Mouse (Mus musculus) adrenal gland, postnatal 36 days (tissue): ENCODE measurements around the gene Mapk8. TPM values are rescaled to one million over a fixed set of nuclear protein-coding genes. Genes with fewer than 3 reads are reported as not detected.

ENCODE experiments used
- DNase-seq, 2 experiments: peaks; one replicate each; pipeline ENCODE4 v3.0.0; 2021; ENCODE audit warnings: mixed read lengths in 1 of 2
- total RNA-seq, 2 experiments: library from RNA; stranded (reverse); gene quantifications; 2 replicates each; pipeline ENCODE4 v1.2.3; 2021

The Mapk8 gene
- total RNA-seq, 2 experiments from 2014 or later: 26.1 to 26.4 TPM

DNA sequence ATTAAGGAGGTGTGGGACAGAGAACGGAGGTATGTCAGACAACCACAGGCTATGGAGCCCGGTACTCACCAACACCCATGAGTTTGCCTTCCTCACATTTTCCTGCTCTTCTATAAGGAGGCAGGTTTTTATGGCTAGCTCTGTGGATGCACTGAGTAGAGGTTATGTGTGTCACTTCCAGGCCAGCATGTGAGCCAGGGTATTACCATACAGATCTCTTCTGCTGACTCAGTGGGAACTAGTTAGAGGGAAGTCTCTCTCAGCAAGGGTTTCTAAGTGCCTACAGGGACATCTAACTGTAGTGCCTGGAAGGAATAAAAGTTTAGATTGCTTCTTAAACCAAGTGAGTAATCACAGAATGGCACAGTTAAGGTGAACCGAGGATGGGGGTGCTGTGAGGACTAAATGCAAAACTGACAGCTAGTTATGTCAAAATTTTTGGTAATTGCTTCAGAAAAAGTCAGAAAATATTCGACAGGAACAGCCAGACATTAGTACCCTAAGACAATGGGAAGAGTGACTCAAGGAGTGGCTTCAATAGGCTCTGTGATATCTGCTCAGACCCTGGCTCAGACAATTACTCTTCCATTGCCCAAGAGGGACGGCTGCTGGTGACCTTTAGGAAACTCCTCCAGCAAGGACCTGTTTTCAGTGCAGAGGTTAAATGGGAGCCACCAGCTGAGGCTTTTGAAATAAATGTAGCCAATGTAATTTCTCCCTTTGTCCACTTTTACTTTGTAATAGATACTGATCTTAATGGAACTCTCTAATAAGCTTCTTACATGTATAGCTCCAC is 48.7 kb downstream of the Mapk8 start:
- no peak for DNase-seq

- no peak for DNase-seq
Measured at GRCm38 (mm10) chr14:33380830-33381457, 66.0 kb downstream of the Mapk8 start.

DNA sequence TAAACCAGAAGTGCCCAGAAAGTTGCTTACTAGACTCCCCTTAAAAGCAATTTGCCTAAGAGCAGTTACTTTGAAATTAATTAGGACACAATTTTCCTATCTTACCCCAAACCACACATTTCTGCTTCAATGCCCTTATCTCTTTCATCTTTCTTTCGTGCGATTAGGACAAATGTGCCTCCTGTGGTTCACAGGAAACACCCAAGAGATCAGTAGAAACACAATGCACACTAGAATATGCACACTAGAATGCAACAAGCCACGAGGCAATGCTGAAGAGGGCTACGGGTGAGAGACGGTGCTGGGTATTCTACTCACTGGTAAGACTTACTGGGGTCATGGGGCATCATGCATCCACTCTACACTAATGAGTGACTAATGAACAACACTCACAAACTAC is 68.2 kb downstream of the Mapk8 start:
- DNase-seq: no peak

DNA sequence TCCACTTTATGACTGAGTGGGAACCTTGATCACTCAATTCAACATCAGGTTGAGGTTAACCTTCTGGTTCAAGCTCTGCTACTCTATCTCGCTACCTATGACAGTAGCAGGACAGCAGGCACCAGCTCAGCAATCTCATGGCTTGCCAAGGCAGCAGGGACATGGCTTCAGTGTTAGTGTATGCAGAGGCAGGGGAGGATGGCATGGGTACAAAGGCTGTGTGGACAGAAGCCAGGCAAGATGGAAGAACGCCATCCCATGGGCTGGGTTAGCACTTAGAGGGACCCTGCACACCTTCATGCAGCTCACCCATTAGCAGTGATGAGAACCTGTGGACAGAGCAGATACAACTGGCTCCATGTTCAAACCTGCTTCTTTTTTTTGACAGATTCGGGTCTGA is 69.7 kb downstream of the Mapk8 start:
- no peak for DNase-seq

DNA sequence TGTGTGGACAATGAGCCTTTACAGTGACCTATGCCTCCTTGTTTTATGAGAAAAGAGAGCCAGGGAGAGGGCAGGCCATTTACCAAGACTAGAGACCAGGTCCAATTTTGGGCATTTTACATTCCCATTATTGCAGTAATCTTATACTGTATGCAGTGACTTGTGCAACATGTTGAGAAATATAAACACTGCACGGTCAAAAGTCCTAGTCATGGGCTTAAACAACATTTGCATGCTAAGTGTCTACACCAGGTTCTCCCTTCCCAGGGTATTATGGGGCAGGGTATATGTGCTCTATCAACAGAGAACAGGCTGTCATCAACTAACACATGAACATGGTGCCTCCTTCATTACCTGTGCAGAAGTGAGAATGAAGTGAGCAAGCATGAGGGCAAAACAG is 72.9 kb downstream of the Mapk8 start:
- DNase-seq: no peak

DNA sequence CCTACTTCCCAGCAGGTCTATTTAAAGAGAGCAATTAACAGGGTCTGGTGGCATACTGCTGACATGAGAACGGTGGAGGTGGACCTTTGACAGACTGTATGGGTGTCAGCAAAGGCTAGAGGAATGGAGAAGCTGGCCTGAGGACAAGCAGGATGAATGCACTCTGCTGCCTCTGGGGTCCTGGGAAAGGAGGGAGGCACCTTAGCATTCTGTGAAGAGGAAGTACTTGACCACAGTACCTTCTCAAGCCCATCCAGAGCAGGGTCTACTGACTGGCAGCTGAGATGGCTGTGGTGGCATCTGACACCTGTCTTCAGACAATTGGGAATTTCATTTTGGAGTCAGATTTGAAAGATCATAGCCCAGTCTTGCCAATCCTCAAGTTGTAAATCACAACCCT is 73.7 kb downstream of the Mapk8 start:
- DNase-seq: no peak

GRCm38 (mm10) chr14:33371248-33371647 is 75.7 kb downstream of the Mapk8 start:
- DNase-seq: peak; percentile 69 to 77

- no peak for DNase-seq
Measured at GRCm38 (mm10) chr14:33370056-33370455, 76.9 kb downstream of the Mapk8 start.

- no peak for DNase-seq
Measured at GRCm38 (mm10) chr14:33369375-33369774, 77.6 kb downstream of the Mapk8 start.

- DNase-seq: no peak
Measured at GRCm38 (mm10) chr14:33366891-33367777, 79.8 kb downstream of the Mapk8 start.

DNA sequence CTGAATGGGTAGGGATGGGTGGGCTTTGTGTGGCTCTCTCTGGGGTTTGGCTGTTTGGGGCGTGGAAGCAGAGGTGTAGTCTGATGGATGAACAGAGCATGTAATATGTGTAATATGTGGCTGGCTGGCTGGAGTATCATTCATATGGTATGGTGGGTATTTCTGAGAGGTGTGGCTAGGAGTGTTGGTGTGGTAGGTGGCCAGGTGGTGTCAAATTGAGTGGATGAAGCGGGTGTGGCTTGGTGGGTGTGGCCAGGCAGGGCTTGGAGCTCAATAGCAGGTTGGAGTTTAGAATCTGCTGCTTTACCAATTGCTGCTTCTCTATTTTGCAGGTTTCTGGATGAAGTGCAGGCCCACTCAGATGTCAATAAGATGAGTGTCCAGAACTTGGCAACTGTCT is 82.9 kb downstream of the Mapk8 start:
- no peak for DNase-seq

DNA sequence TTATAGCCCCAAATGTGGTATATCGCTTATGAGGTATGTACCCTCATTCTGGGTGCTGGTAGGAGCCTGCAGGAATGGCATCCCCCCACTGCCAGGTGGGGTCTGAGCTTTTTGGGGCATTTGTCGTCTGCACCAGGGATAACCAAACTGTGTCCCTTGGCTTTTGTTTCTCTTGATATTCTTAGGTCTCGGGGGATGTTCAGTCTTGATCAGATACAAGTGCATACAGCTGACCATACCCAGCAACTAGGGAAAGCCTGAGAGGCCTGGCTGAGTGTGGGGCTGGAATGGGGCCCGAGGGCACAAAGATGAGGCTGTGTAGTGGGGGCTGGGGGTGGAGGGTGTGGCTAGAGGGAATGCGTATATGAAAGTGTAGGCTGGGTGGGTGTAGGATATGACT is 83.3 kb downstream of the Mapk8 start:
- DNase-seq: no peak

DNA sequence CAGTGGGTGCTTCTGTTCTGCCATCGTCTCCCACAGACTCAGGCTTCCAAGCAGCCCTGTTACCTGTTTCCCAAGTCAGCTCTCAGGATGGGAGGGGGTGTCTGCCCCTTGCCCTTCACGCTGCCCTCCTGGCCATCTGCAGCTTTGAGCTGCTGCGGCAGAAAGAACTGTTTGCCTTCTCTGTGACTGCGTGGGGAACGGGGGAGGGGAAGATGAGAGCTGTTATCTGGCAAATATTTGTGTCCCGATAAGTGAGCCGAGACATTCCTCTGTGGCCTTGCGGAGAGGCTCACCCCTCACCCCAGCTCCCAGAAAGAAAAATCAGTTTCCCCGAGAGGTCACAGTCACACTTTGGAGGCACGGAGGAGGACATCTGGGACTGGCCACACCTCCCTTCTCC is 84.2 kb downstream of the Mapk8 start:
- no peak for DNase-seq

GRCm38 (mm10) chr14:33362122-33362521 is 84.8 kb downstream of the Mapk8 start:
- peak in 1 of 2 experiments; percentile 22 for DNase-seq

- DNase-seq: peak in 1 of 2 experiments; percentile 10
Measured at GRCm38 (mm10) chr14:33361546-33361945, 85.4 kb downstream of the Mapk8 start.

- DNase-seq: peak; percentile 77 to 81
Measured at GRCm38 (mm10) chr14:33358891-33359290, 88.1 kb downstream of the Mapk8 start.

- no peak for DNase-seq
Measured at GRCm38 (mm10) chr14:33357600-33358368, 89.2 kb downstream of the Mapk8 start.

DNA sequence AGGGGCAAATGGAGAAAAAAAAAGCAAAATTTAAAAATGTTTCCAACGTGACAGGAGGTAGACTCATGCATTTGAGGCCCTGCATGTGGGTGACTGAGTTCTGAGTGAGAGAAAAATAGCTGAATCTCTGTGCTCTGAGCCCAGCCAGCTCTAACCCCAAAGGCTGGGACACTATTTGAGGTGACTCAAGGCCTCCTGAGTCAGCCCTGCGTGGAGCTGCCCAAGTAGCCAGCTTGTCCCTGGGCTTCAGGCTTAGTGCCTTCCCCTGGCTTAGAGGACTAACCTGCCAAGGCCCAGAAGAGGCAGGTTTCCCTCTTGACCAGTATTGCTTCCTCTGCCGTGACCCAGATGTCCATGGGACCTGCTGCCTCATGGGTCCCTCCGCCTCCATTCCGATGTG is 91.7 kb downstream of the Mapk8 start:
- DNase-seq: peak; percentile 69 to 71

GRCm38 (mm10) chr14:33352890-33353289 is 94.1 kb downstream of the Mapk8 start:
- no peak for DNase-seq

GRCm38 (mm10) chr14:33351984-33352722 is 94.8 kb downstream of the Mapk8 start:
- peak; percentile 21 to 44 for DNase-seq

- no peak for DNase-seq
Measured at GRCm38 (mm10) chr14:33351019-33351418, 95.9 kb downstream of the Mapk8 start.
